Mouse (Mus musculus): Measurements from ENCODE around the gene Slc17a7. TPM values are rescaled to one million over a fixed set of nuclear protein-coding genes. Genes with fewer than 3 reads are reported as not detected.
"Not testable (repeated sequence)": the region's sequence is repeated elsewhere in the genome, so short reads cannot be mapped to it uniquely, and the experiment has no call there.

Slc17a7 gene
- polyA plus RNA-seq, 1 experiment: 0.06 TPM

DNA sequence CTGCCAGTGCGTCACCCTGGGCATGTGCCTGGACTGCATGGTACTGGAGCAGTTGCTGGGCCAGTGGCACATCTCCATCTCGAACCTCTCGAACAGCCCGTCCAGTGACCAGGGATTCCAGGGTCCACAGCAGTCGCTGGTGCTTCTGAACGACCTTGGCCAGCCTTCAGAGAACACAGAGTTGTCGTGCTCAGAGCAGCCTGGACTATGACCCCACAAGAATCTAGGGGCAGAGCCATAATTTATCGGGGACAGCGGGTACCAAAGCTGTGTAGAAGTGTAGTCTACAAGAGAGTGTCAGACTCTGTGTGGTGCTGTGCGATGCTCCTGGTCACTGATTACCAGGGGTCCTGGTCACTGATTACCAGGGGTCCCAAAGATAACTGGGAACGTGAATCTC lies 15.8 kb upstream of the Slc17a7 start:
- WGBS: 95% methylated on average over 11 of the region's 11 CpGs
- no peak overlapping the region for H3K27ac ChIP-seq (ENCODE audit: insufficient read depth, low read length)
- peaks cover 28% of the 10 kb centered on the region for H3K36me3 ChIP-seq (ENCODE audit: control insufficient read depth, insufficient read depth, low read length)
- no peaks in the 10 kb centered on the region for H3K4me1 ChIP-seq (ENCODE audit: control insufficient read depth, insufficient read depth, insufficient read length)
- no peak overlapping the region for H3K4me3 ChIP-seq (ENCODE audit: extremely low read depth, insufficient read depth, insufficient read length)
- H3K27me3 ChIP-seq (ENCODE audit: control insufficient read depth, insufficient read depth, low read length): no peaks in the 10 kb centered on the region
- no peak for TF ChIP-seq CTCF (IDR thresholded peaks at IDR 0.05; ENCODE audit: extremely low read depth, insufficient read depth, insufficient read length, insufficient replicate concordance)
- TF ChIP-seq POLR2A (IDR thresholded peaks at IDR 0.05; ENCODE audit: low read depth, low read length): no peak
- no peak for DNase-seq (ENCODE audit: low read depth in 1 of 2, low spot score in 2 of 2)

DNA sequence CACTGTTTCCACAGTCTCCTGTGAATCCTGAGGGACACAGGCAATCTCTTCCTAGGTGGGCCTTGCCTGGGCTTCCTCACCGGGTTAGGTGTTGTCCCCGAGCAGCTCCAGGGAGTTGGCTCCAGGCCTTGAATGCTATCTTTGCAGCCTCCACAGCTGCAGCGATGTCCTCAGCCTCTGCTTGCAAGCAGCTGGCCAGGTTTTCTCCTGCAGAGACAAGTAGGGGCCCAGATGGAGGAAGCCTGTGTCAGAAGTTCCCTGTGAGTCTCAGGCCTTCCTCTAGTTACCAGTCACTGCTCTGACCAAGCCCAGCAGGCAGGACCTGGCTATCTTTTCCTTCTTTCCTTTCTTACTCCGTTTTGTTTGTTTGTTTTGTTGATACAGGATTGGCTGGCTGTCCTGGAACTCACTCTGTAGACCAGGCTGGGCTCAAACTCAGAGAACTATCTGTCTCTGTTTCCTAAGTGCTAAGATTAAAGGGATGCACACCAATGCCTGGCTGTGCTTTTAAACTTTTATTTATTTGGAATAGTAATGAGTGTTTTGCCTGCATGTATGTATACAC lies 15.1 kb upstream of the Slc17a7 start:
- Histone ChIP-seq H3K36me3 (ENCODE audit: control insufficient read depth, insufficient read depth, low read length) (peaks cover 25% of the 10 kb centered on the region), H3K4me1 (ENCODE audit: control insufficient read depth, insufficient read depth, insufficient read length) (no peaks in the 10 kb centered on the region), H3K4me3 (ENCODE audit: extremely low read depth, insufficient read depth, insufficient read length) (no peak overlapping the region), H3K27ac (ENCODE audit: insufficient read depth, low read length) (peak overlapping the region; percentile 3; the same call in 1 of the 2 replicates), H3K27me3 (ENCODE audit: control insufficient read depth, insufficient read depth, low read length) (no peaks in the 10 kb centered on the region)
- TF ChIP-seq CTCF (IDR thresholded peaks at IDR 0.05; ENCODE audit: extremely low read depth, insufficient read depth, insufficient read length, insufficient replicate concordance): no peak
- TF ChIP-seq POLR2A (IDR thresholded peaks at IDR 0.05; ENCODE audit: low read depth, low read length): no peak
- 83% methylated on average over 4 of the region's 4 CpGs for WGBS
- DNase-seq (ENCODE audit: low read depth in 1 of 2, low spot score in 2 of 2): no peak

DNA sequence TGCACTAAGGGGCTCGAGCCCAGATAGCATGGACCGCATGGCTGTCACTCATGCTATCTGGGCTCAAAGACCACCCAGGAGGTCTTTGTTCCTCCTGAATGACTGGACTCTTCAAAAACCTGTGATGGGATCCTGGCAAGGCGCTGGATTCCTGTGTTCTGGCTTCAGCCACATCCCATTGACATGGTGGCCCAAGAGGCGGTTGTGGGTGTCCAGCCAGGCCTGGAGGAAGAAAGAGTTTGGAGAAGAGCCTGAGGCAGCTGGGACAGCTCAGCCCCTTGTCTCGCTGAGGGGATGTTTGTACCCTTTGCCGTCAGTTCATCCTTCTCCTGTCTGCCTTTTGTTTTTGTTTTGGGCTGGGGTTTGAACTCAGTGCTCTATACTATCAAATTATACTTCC lies 14.2 kb upstream of the Slc17a7 start:
- Histone ChIP-seq H3K4me3 (ENCODE audit: extremely low read depth, insufficient read depth, insufficient read length) (no peak overlapping the region), H3K4me1 (ENCODE audit: control insufficient read depth, insufficient read depth, insufficient read length) (no peaks in the 10 kb centered on the region), H3K27ac (ENCODE audit: insufficient read depth, low read length) (peak overlapping the region; percentile 15; the same call in 1 of the 2 replicates), H3K36me3 (ENCODE audit: control insufficient read depth, insufficient read depth, low read length) (peaks cover 19% of the 10 kb centered on the region), H3K27me3 (ENCODE audit: control insufficient read depth, insufficient read depth, low read length) (no peaks in the 10 kb centered on the region)
- DNase-seq (ENCODE audit: low read depth in 1 of 2, low spot score in 2 of 2): no peak
- no peak for TF ChIP-seq POLR2A (IDR thresholded peaks at IDR 0.05; ENCODE audit: low read depth, low read length)
- TF ChIP-seq CTCF (IDR thresholded peaks at IDR 0.05; ENCODE audit: extremely low read depth, insufficient read depth, insufficient read length, insufficient replicate concordance): no peak
- WGBS: 90% methylated on average over 6 of the region's 6 CpGs

DNA sequence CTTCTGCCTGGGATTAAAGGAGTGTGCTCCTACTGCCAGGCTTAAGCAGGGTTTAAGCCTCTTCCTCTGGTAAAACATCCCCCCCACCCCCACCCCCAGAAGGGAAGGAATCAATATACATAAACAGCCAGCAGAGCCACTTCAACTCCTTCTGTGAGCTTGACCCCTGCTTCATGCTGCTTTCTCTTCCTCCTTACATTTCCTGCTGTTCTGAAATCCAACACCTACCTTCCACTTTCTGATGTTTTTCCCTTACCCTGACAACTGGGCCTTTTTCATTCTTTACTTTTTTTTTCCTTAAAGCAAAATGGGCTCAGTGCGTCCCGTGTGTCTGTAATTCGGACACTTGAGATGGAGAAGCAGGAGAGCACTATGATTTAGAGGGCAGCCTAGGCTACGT lies 13.4 kb upstream of the Slc17a7 start:
- Histone ChIP-seq H3K4me1 (ENCODE audit: control insufficient read depth, insufficient read depth, insufficient read length) (no peaks in the 10 kb centered on the region; the same call in 1 of the 2 replicates), H3K27ac (ENCODE audit: insufficient read depth, low read length) (peak overlapping the region; percentile 25), H3K27me3 (ENCODE audit: control insufficient read depth, insufficient read depth, low read length) (no peaks in the 10 kb centered on the region), H3K36me3 (ENCODE audit: control insufficient read depth, insufficient read depth, low read length) (peaks cover 17% of the 10 kb centered on the region), H3K4me3 (ENCODE audit: extremely low read depth, insufficient read depth, insufficient read length) (no peak overlapping the region)
- no peak for TF ChIP-seq CTCF (IDR thresholded peaks at IDR 0.05; ENCODE audit: extremely low read depth, insufficient read depth, insufficient read length, insufficient replicate concordance)
- no peak for TF ChIP-seq POLR2A (IDR thresholded peaks at IDR 0.05; ENCODE audit: low read depth, low read length)
- WGBS: 77% methylated on average over 4 of the region's 4 CpGs
- DNase-seq (ENCODE audit: low read depth in 1 of 2, low spot score in 2 of 2): no peak

DNA sequence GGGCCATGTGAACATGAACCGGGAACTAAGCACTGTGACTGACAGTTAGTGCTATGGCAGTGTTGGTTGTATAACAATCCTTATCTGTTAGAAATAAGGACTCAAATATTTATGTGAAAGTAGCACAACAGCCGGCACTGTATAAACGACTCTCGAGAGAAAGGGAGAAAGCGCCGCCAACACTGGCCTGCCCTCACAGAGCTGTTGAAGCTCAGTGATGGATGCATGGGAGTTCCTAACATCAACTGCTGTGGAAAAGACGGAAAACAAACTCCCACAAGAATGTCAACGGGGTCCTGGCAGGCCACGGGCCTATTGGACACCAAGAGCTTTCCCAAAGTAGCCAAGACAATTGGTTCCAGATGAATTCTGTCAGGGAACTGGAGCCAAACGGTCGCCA lies 12.4 kb upstream of the Slc17a7 start:
- Histone ChIP-seq H3K36me3 (ENCODE audit: control insufficient read depth, insufficient read depth, low read length) (peaks cover 12% of the 10 kb centered on the region), H3K4me3 (ENCODE audit: extremely low read depth, insufficient read depth, insufficient read length) (no peak overlapping the region), H3K4me1 (ENCODE audit: control insufficient read depth, insufficient read depth, insufficient read length) (no peaks in the 10 kb centered on the region; the same call in 1 of the 2 replicates), H3K27ac (ENCODE audit: insufficient read depth, low read length) (no peak overlapping the region), H3K27me3 (ENCODE audit: control insufficient read depth, insufficient read depth, low read length) (no peaks in the 10 kb centered on the region)
- no peak for DNase-seq (ENCODE audit: low read depth in 1 of 2, low spot score in 2 of 2)
- WGBS: 77% methylated on average over 11 of the region's 11 CpGs
- TF ChIP-seq CTCF (IDR thresholded peaks at IDR 0.05; ENCODE audit: extremely low read depth, insufficient read depth, insufficient read length, insufficient replicate concordance) (no peak), POLR2A (IDR thresholded peaks at IDR 0.05; ENCODE audit: low read depth, low read length) (no peak)

DNA sequence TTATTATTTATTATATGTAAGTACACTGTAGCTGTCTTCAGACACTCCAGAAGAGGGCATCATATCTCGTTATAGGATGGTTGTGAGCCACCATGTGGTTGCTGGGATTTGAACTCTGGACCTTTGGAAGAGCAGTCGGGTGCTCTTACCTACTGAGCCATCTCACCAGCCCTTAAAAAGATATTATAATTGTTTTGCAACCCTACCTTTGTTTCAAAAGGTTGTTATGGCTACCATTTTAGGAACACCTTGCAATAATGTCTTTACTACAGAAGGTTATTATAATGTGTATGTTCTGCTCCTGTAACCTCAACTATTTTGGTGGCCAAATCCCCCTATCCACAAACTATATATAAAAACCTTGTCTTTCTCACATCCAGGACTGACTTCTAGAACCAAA lies 10.7 kb upstream of the Slc17a7 start:
- not testable (repeated sequence) for H3K4me1 ChIP-seq (ENCODE audit: control insufficient read depth, insufficient read depth, insufficient read length); H3K36me3 ChIP-seq (ENCODE audit: control insufficient read depth, insufficient read depth, low read length); H3K4me3 ChIP-seq (ENCODE audit: extremely low read depth, insufficient read depth, insufficient read length); DNase-seq (ENCODE audit: low read depth in 1 of 2, low spot score in 2 of 2); H3K27ac ChIP-seq (ENCODE audit: insufficient read depth, low read length); H3K27me3 ChIP-seq (ENCODE audit: control insufficient read depth, insufficient read depth, low read length)
- 84% methylated on average over 2 of the region's 2 CpGs for WGBS

DNA sequence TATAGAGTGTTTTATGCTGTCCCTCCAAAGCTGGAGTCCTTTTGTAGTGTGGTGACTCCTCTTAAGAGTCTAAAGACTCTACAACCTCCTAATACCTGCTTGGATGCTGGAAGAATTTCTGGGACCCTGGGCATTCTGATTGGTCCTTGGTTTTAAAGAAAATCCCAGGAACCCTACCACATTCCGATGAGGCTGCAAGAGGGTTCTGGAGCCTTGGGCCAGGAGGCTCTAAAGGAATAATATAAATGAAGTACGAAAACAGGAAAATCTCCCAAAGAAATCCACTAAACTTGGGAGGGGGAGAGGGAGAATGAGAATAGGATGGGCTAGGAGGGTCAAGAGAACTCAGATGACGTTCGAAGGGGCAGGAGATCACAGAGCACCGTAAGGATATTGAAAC lies 10.2 kb upstream of the Slc17a7 start:
- WGBS: 3% methylated on average over 5 of the region's 5 CpGs
- peaks cover 2% of the 10 kb centered on the region for H3K36me3 ChIP-seq (ENCODE audit: control insufficient read depth, insufficient read depth, low read length)

More for the DNA sequence above, 10.2 kb upstream of the Slc17a7 start:
- H3K27ac ChIP-seq (ENCODE audit: insufficient read depth, low read length): peak overlapping the region; percentile 97
- DNase-seq (ENCODE audit: low read depth in 1 of 2, low spot score in 2 of 2): no peak
- no peaks in the 10 kb centered on the region; the same call in 1 of the 2 replicates for H3K4me1 ChIP-seq (ENCODE audit: control insufficient read depth, insufficient read depth, insufficient read length)
- peak overlapping the region; percentile 92 for H3K4me3 ChIP-seq (ENCODE audit: extremely low read depth, insufficient read depth, insufficient read length)
- H3K27me3 ChIP-seq (ENCODE audit: control insufficient read depth, insufficient read depth, low read length): no peaks in the 10 kb centered on the region
- no peak for TF ChIP-seq POLR2A (IDR thresholded peaks at IDR 0.05; ENCODE audit: low read depth, low read length)
- TF ChIP-seq CTCF (IDR thresholded peaks at IDR 0.05; ENCODE audit: extremely low read depth, insufficient read depth, insufficient read length, insufficient replicate concordance): no peak

Measured in spleen, adult 2 months (tissue).